Mouse (Mus musculus) cerebellum, postnatal 14 days (tissue): ENCODE measurements around the gene Odaph.
A peak's percentile ranks its signal among the peaks of the same experiment; 100 is the strongest.
"Not testable (repeated sequence)": the region's sequence is repeated elsewhere in the genome, so short reads cannot be mapped to it uniquely, and the experiment has no call there.

Experiments used
- DNase-seq, 2 experiments: peaks; one replicate each; pipeline ENCODE4 v3.0.0; 2021; ENCODE audit warnings: mixed read lengths in 2 of 2

Gene Odaph

GRCm38 (mm10) chr5:91987236-91987635 is at the start of gene Odaph:
Gene Odaph (plus strand): TSS chr5:91987475.
- no peak for DNase-seq

- DNase-seq = not testable (repeated sequence)
These were observed 41.7 kb upstream of the Odaph start for GRCm38 (mm10) chr5:91945609-91946008.

- DNase-seq = no peak
These were observed 40.3 kb upstream of the Odaph start for GRCm38 (mm10) chr5:91947008-91947407.

- no peak for DNase-seq
These were observed 37.8 kb upstream of the Odaph start for GRCm38 (mm10) chr5:91949441-91949840.

GRCm38 (mm10) chr5:91951404-91951803 is 35.9 kb upstream of the Odaph start:
- peak; percentile 34 to 53 for DNase-seq

GRCm38 (mm10) chr5:91956991-91957760 is 30.1 kb upstream of the Odaph start:
- DNase-seq = no peak

- DNase-seq = no peak
These were observed 28.2 kb upstream of the Odaph start for GRCm38 (mm10) chr5:91959096-91959495.

GRCm38 (mm10) chr5:91959986-91960385 is 27.3 kb upstream of the Odaph start:
- no peak for DNase-seq

- DNase-seq = peak in 1 of 2 experiments; percentile 26
These were observed 26.5 kb upstream of the Odaph start for GRCm38 (mm10) chr5:91960606-91961254.

GRCm38 (mm10) chr5:91961370-91961769 is 25.9 kb upstream of the Odaph start:
- peak in 1 of 2 experiments; percentile 16 for DNase-seq

GRCm38 (mm10) chr5:91962259-91962638 is 25.0 kb upstream of the Odaph start:
- no peak for DNase-seq

- peak; percentile 95 for DNase-seq
These were observed 24.4 kb upstream of the Odaph start, which contains the start of gene Rchy1 for GRCm38 (mm10) chr5:91962639-91963440. Gene Rchy1 (minus strand): TSS chr5:91963068.

- no peak for DNase-seq
These were observed 15.2 kb upstream of the Odaph start for GRCm38 (mm10) chr5:91972046-91972445.

GRCm38 (mm10) chr5:91974002-91974401 is 13.3 kb upstream of the Odaph start:
- DNase-seq = no peak

- no peak for DNase-seq
These were observed 11.5 kb upstream of the Odaph start for GRCm38 (mm10) chr5:91975758-91976157.

GRCm38 (mm10) chr5:91976566-91977396 is 10.5 kb upstream of the Odaph start:
- no peak for DNase-seq

- no peak for DNase-seq
These were observed 9.9 kb upstream of the Odaph start for GRCm38 (mm10) chr5:91977397-91977770.

- DNase-seq = no peak
These were observed 6.0 kb upstream of the Odaph start for GRCm38 (mm10) chr5:91981176-91981840.

GRCm38 (mm10) chr5:91983490-91983889 is 3.8 kb upstream of the Odaph start:
- DNase-seq = no peak

- DNase-seq = no peak
These were observed 1.6 kb upstream of the Odaph start for GRCm38 (mm10) chr5:91985721-91986120.

GRCm38 (mm10) chr5:91987799-91988198 is 524 bp downstream of the Odaph start:
- DNase-seq = no peak

- no peak for DNase-seq
These were observed 2.0 kb downstream of the Odaph start for GRCm38 (mm10) chr5:91989261-91989660.
